Mouse (Mus musculus) spleen, postnatal 36 days (tissue): ENCODE measurements at regions not wholly inside any gene's neighbourhood (a gene's known extent, or its start where the extent isn't known, plus 50 kb on each side); places are given as distances from the start of the nearest gene placed in this dataset.
"Not testable (repeated sequence)": the region's sequence is repeated elsewhere in the genome, so short reads cannot be mapped to it uniquely, and the experiment has no call there.

Experiments
- DNase-seq, 2 experiments: peaks; one replicate each; pipeline ENCODE4 v3.0.0; 2022; ENCODE audit warnings: low spot score in 2 of 2, mixed read lengths in 1 of 2

DNA sequence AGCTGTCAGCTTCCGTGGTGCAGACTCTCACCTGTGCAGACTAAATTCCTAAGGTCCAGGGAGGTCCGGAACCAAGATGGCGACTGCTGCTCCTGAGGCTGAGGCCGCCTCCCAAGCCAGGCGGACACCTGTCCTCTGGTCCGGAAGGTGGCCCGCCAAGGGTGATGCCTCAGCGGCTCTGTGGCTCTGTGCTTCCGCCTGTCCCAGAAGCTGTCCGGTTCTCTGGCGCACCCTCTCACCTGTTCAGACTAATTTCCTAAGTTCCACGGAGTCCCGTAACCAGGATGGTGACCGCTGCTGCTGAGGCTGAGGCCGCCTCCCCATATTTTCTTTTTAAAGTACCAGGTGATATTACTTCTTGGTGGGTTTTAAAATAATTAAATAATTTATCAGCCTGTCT, 65.4 kb upstream of the B3galnt2 start:
- not testable (repeated sequence) for DNase-seq

DNA sequence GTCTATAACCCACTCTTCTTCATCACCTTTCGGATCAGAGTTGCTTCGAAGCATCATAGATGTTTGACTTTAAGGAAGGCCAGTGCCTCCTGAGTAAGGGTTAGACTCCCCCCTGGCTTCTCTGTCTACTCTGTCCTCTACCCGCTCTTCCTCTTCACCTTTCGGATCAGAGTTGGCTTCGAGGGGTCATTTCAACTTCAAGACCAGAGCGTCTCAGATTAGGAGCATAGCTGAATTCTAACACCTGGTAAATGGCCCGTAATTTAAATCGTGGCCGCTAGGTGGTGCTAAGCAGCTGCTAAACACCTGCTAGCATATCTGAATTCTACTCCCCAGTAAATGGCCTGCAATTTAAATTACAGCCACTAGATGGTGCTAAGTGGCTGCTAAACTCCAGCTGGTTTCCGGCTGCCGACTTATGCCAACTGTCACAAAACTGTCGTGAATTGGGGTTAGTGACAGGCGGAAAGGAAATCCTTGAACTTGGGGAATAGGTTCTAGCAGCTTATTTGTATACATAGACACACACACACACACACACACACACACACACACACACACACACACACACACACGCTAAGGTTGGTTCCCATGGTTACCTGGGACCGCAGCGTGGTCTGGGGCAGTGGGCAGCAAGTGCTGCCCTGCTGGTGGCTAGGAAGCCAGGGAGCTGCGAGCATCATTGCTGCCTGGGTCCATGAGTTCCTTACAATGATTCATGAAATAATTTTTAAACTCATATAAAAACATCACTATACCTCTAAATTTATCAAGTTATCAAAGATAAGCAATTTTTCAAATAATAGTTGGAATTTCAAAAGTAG, 64.8 kb upstream of the B3galnt2 start:
- peak; percentile 92 to 95 for DNase-seq

DNA sequence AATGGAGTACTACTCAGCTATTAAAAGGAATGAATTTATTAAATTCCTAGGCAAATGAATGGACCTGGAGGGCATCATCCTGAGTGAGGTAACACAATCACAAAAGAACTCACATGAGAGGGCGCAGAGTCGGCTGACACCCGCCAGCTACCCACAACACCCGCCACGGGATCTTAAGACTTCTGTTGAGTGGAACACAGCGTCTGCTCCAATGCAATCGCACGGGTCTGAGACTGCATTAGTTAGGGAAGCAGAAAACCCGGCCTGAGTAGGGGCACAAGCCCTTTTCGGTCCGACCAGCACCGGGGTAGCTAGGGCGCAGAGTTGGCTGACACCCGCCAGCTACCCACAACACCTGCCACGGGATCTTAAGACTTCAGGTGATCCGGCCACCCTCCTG, 52.1 kb upstream of the B3galnt2 start:
- DNase-seq, result not testable (repeated sequence)
